Mouse (Mus musculus) limb, embryonic 13.5 days (tissue): Measurements from ENCODE around the gene Rasl11a. TPM values are rescaled to one million over a fixed set of nuclear protein-coding genes. Genes with fewer than 3 reads are reported as not detected.

ENCODE experiments used
- polyA plus RNA-seq: library from polyadenylated mRNA; unstranded; fragments of >200 nt; fragmentation: Nextera tagmentation; extraction: Ambion mirVana; gene quantifications from 2 replicates; pipeline ENCODE4 v1.2.1, GENCODE M21; 2015

Gene Rasl11a
- polyA plus RNA-seq, 1 experiment from 2014 or later, result 18.1 TPM

Other genes starting within 250 kb of the Rasl11a start
- 14.4 and 15.8 TPM in 2 replicates for gene Usp12, start 50.1 kb upstream of the Rasl11a start, polyA plus RNA-seq
- gene Rpl21, start 12.2 kb upstream of the Rasl11a start, polyA plus RNA-seq, result 522 and 540 TPM in 2 replicates
- gene Gtf3a, start 103.6 kb downstream of the Rasl11a start, polyA plus RNA-seq, result 105 and 111 TPM in 2 replicates
- 27.3 and 27.4 TPM in 2 replicates for gene Mtif3, start 118.7 kb downstream of the Rasl11a start, polyA plus RNA-seq
- 9.4 and 11.2 TPM in 2 replicates for gene Lnx2, start 231.5 kb downstream of the Rasl11a start, polyA plus RNA-seq
- 121 and 125 TPM in 2 replicates for gene Polr1d, start 232.0 kb downstream of the Rasl11a start, polyA plus RNA-seq